Mouse (Mus musculus) left cerebral cortex, adult 18-20 months (tissue): Measurements from ENCODE around the gene Dazap1. TPM values are rescaled to one million over a fixed set of nuclear protein-coding genes. Genes with fewer than 3 reads are reported as not detected.
A peak's percentile ranks its signal among the peaks of the same experiment; 100 is the strongest.

Source experiments
- DNase-seq, 2 experiments: peaks; one replicate each; pipeline ENCODE4 v3.0.0; 2021 to 2022; ENCODE audit warnings: low spot score in 2 of 2, mixed read lengths in 1 of 2
- total RNA-seq, 2 experiments: library from RNA; stranded (reverse); gene quantifications; 2 replicates each; pipeline ENCODE4 v1.2.3; 2021

Gene Dazap1
- total RNA-seq, 2 experiments from 2014 or later, result 75.6 to 81.7 TPM

DNA sequence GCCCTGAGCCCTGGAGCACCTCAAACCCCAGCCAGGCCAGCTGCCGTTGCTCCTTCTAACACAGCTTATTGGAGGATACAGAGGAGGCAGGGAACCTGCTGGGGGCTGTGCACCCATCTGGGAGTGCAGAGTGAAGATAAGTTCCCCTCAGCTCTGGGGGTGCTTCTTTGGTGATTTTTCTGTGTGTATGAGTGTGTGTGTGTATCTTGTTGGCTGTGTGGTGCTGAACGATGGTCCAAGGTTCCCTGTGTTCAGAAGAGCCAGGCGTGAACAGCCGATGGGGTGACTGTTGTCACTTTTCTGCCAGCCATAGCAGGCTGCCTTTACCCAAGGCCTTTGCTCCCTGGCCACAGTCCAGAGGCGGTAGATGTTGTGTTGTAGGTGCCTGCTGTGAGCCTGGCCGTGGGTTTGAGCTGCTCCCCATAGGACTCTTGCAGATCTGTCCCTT lies 9.5 kb downstream of the Dazap1 start:
- DNase-seq, result no peak

DNA sequence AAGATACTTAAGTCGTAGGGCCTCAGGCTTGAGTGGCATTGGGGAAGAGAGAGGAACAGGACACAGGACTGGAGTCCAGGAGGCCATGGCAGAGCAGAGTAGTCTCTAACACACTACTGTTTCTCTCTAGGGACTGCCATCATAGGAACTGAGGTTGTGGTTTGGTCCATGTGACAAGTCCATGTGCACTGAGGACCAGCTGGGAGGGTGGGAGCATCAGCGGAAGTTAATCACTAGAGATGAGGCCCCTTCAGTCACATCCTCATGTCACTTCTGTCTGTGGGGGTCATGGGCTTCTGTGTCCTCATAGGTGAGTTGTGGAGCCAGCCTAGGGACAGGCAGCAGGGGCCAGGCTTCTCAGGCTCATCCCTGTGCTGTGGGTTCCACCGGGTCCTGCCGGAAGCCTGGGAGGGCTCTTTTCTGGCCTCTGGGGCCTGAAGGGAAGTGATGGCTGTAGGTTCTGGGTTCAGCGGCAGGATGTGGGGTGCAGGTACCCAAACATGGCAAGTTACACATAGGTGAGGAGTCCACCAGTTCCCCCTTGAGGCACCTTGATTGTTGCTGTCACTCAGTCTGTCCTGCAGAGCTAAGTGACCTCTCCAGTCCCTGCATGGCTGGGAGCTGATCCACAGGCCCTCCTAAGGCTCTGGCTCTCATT lies 10.0 kb downstream of the Dazap1 start:
- no peak for DNase-seq

- no peak for DNase-seq
Measured at GRCm38 (mm10) chr10:80271870-80272585, 10.7 kb downstream of the Dazap1 start.

DNA sequence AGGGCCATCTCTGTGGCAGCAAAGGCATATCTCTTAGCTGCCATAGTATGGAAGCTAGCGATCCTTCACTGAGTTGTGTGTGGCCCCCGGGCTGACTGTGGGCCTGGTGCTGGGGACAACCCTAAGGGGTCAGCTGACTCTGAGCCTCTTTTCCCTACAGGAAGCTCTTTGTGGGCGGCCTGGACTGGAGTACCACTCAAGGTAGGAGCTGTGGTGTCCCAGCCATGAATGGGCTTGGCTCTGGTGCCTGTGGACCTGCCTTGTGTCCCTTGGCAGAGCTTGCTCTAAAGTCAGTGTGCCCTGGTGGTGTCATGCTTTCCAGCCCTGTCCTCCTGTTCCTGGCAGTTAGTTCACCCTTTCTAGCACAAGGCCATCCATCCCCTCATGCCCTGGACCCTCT lies 12.6 kb downstream of the Dazap1 start:
- DNase-seq, result no peak

DNA sequence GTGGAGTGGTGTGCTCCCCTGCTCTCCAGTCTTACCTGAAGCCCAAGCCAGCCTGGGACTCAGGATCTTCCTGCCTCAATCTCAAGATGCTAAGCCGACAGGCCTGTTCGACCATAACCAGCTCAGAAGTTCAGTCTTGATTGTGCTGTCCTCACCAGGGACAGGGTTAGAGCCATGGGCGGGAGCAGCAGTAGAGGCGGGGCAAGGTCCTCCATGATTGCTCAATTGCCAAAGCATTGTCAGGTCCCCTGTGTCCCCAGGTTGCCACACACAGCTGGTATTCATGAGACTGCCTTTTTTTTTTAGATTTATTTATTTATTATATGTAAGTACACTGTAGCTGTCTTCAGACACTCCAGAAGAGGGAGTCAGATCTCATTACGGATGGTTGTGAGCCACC lies 15.0 kb downstream of the Dazap1 start:
- DNase-seq, result no peak

DNA sequence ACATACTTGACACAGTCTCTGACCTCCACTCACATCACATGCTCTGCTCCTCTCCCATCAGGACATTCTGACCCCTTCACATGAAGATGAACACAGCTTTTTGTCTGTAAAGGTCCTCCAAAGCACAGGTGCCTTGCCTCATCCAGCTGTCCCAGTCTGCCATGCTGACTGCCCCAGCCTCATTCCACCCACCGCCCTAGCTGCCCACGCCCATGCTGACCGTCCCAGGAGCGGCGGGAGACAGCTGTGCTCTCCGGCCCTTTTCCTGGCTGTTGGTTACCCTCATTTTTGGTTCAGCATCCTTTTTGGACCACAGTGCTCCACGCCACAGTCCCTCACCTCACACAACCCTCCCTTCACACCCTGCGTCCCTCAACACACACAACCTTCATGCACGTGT lies 17.1 kb downstream of the Dazap1 start:
- DNase-seq, result no peak

GRCm38 (mm10) chr10:80279273-80279672 lies 18.0 kb downstream of the Dazap1 start:
- DNase-seq, result no peak

DNA sequence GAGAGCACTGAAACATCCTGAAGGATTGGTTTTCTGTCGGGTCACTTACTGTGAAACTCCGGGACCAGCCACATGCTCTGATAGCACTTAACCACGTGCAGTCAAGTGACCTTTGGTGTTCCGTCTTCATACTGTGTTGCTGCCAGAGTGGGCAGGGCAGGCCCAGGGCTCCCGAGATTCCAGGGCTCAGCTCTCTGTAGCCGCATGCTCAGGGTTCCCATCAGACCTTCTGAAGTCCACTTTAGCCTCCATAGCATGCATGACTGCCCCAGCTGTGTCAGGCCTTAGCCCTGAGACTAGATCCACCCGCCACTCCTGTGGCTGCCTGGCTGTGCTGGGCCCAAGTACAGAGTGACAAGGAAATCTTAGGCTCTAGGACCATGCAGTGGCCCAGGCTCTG lies 20.0 kb downstream of the Dazap1 start:
- no peak for DNase-seq

GRCm38 (mm10) chr10:80281921-80282371 lies 20.7 kb downstream of the Dazap1 start:
- no peak for DNase-seq

DNA sequence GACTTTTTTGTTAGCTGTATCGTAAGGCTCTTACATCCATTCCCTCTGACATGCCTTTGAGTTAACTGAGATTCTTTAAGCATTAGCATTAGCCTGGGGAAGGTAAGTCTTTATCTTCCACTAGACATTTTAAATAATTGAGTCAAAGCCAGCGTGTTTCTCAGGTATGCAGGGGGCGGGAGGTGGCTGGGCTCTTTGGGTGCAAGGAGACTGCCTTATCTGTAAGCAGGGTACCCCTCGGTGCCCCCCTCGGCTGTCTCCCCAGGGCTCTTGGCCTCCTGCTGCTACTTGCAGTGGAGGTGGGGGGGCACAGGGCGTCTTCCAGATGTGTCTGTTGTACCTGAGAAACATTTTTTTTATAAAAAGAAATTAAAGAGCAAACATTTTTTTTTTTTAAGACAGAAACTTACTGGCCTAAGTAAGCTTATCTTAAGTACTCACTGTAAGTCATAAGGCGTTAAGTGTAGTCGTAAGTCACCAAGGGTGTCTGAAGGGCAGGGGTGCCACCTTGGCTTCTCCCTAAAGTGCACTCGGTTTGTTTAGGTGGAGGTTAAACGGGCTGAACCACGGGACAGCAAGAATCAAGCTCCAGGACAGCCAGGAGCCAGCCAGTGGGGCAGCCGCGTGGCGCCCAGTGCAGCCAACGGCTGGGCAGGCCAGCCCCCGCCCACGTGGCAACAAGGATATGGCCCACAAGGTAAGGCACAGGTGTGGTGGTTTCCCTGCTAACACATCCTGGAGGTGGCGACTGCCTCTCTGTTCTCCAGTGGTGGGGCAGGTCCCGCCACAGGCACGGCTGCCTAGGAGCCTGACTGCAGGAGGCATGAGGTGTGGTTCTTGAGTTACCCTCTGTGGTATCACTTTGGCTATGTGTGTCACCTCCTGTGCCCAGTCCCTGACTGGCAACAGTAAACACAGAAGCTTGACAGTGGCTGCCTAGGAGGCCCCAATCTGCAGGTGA lies 21.5 kb downstream of the Dazap1 start:
- no peak for DNase-seq

DNA sequence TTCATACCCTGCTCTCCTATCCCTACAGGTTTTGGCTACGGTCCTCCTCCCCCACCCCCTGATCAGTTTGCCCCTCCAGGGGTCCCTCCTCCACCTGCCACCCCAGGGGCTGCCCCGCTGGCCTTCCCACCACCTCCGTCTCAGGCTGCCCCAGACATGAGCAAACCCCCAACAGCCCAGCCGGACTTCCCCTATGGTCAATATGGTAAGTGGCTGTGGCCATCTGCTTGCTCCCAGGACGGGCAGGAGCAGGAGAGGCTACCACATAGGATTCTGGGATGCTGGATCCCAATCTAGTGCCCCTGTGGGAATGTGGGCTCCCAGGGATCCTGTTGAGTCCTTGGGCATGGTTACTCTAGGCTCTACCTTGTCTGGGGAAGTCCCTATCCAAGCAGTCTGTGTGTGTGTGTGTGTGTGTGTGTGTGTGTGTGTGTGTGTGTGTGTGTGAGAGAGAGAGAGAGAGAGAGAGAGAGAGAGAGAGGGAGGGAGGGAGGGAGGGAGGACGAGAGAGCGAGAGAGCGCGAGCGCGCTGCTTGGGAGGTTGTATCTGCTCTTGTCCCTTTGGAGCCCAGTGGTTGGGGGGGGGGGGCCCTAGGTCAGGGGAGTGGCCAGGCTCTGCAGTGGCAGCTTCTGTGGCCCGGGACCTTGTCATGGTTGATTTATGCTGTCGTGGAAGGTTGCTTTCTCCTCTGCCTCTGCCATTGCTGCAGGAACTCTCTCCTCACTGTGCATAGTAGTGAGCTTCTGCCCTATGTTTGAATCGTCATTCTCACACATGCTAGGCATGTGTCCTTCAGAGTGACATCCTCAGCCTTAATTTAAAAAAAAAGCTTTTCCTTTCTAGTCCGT lies 24.2 kb downstream of the Dazap1 start:
- DNase-seq, result no peak

- no peak for DNase-seq
Measured at GRCm38 (mm10) chr10:80288097-80288496, 26.8 kb downstream of the Dazap1 start.

DNA sequence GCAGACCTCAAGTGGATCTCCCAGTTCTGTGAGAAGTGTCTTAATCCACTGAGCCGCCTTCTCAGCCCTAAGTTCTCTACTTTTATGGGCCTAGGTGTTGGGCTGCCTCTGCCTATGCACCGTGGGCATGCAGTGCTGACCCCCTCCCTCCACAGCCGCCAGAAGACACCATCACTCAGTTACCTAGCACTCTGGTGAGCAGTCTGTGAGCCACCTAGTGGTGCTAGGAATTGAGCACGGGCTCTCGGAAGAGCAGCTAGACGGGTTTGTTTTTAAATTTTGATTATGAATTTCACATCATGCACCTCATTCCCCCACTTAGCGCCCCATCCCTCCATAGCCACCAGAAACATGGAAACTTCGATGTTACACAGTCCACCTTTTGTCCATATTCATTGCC lies 27.4 kb downstream of the Dazap1 start:
- DNase-seq, result no peak

DNA sequence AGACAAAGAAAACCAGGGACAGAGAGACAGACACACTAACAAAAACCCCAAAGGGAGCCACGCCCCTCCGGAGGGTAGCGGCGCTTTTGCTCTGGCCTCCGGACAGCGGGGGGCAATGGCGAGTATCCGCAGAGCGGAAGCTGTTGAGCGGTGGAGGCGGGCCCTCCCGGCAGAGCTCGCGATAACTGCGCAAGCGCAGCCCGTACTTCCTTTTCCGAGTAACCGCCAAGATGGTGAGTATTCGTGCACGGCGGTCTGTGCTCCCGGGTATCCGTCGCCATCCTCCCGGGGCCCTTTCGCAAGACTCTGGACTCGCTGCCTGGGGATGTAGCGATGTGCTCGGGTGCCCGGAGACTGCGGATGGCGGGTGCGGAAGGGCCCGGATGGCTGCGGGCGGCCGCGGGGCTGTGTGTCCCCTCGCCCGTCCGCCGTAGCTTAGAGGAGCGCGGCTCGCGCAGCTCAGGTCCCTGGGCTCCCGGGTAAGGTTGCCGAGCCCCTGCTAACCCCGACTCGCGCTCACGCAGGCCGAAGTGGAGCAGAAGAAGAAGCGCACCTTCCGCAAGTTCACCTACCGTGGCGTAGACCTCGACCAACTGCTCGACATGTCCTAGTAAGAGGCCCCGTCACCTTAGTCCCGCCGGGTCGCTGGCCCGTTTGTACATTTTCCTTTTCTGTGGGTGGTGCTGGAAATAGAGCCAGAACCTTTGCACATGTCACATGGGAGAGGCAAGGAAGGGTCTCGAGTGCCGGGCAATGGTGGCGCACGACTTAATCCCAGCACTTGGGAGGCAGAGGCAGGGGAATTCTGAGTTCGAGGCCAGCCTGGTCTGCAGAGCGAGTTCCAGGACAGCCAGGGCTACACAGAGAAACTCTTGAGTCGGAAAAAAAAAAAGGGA lies 31.2 kb downstream of the Dazap1 start, which contains the start of gene Rps15:
TSS of gene Rps15 (plus strand) at position 203 of the 896 bp plus-strand sequence.
- DNase-seq, result peak; percentile 91 to 92

DNA sequence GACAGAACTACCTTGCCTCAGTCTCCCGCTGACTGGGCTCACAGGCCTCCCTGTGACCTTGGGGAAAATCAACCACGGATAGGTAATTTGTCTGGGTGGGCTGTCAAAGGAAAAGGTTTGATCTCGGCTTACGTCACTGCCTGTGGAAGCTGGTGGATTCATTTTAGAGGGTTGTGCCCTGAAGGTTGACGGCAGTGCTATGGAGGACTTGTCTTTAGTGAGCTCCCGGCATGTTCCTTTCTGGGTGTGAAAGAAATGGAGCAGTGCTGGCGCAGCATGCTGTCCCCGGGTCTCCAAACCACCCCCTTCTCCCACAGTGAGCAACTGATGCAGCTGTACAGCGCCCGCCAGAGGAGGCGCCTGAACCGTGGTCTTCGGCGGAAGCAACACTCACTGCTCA lies 32.0 kb downstream of the Dazap1 start:
- no peak for DNase-seq

DNA sequence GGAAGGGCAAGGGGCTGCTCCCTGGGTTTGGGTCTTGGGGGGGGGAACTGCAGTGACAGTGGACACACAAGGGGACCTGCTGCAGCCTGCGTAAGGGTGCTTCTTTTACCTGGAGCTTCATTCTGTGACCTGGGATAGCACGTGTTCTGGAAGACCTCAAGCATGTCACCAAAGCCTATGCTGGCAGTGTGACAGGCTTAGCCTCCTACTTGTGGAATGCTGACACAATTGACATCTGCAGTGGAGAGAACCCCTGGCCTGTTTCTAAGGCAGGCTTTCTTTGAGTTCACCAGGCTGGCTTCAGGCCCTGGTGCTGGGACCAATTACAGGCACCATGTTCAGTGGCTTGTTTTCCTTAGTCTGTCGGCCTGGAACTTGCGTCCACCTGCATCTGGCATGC lies 33.0 kb downstream of the Dazap1 start:
- DNase-seq, result no peak

- no peak for DNase-seq
Measured at GRCm38 (mm10) chr10:80294788-80295303, 33.6 kb downstream of the Dazap1 start.

DNA sequence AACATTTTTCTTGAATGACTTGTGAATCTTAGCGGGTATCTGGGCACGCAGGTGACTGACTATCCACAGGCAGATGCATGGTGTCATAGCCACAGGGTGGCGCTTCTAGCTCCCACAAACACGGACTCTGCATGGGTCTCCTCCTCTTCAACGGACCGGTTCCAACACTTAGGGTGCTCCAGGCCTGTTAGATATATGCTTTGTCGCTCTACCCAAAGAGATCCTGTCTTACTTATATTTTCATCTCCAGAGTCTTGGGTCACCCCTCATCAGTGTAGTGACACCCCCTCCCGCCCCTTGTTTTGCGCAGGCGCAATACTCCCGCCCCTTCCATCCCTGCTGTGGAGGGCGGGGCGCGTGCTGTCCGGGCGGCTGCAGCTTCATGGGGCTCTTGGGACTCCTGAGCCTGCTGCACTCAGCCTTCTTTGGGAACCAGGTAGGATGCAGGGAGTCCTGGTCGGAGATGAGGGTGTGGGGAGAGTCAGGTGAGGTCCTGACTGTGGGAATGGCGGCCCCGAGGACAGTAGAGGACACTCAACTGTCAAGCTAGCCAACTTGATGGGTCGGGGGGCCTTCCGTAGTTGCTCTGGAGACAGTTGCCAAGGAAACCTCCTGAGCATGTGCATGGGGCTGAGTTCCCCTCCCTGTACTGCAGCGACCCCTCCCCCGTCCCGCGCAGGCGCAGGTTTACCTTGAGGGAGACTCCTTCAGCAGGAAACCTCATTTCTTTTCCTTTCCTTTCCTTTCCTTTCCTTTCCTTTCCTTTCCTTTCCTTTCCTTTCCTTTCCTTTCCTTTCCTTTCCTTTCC lies 34.5 kb downstream of the Dazap1 start, which contains the start of gene Apc2:
TSS of gene Apc2 (plus strand) at position 360 of the 808 bp plus-strand sequence.
- peak; percentile 70 to 81 for DNase-seq
